Mouse (Mus musculus) left cerebral cortex, adult 2 months (tissue): ENCODE data around the gene Adsl. TPM values are rescaled to one million over a fixed set of nuclear protein-coding genes. Genes with fewer than 3 reads are reported as not detected.

ENCODE experiments used
- DNase-seq, 2 experiments: peaks; one replicate each; pipeline ENCODE4 v3.0.0; 2021 to 2022; ENCODE audit warnings: low spot score in 2 of 2, mixed read lengths in 1 of 2; ENCODE audit errors: extremely low spot score in 1 of 2
- H3K27ac ChIP-seq: fragments of 200-600 bp; 2 replicates; pipeline ENCODE4 v1.8.1; 2022
- H3K4me3 ChIP-seq: fragments of 200-600 bp; 2 replicates; pipeline ENCODE4 v1.8.1; 2022
- CTCF ChIP-seq: fragments of 200-600 bp; IDR thresholded peaks from 2 replicates; pipeline ENCODE4 v1.8.1; 2022; ENCODE audit warnings: antibody characterized with exemption, mild to moderate bottlenecking, moderate library complexity
- intact Hi-C: fragments of 180-260 bp; cut with DNase I; formaldehyde crosslinking; loops from one replicate; pipeline ENCODE4 v1.15.1; 2025
- microRNA-seq, 2 experiments: library from miRNA; unstranded; fragments of <30 nt; microRNA quantifications; one replicate each; pipeline ENCODE4 v1.2.0; 2021
- total RNA-seq, 2 experiments: library from RNA; stranded (reverse); gene quantifications; 2 replicates each; pipeline ENCODE4 v1.2.3; 2021

Adsl gene
- total RNA-seq, 2 experiments from 2014 or later: 26.3 to 27.8 TPM

- H3K27ac ChIP-seq: no peak overlapping the region
- DNase-seq: no peak
- no peak overlapping the region for H3K4me3 ChIP-seq
- intact Hi-C loops: no loop called here
- TF ChIP-seq CTCF: no peak
These were observed 64.9 kb downstream of the Adsl start for GRCm38 (mm10) chr15:81013186-81013585.

- no peak for DNase-seq
- no peak for TF ChIP-seq CTCF
- intact Hi-C loops: no loop called here
- H3K4me3 ChIP-seq: no peak overlapping the region
- peak overlapping the region; percentile 37; the same call in 1 of the 2 replicates for H3K27ac ChIP-seq
These were observed 66.9 kb downstream of the Adsl start for GRCm38 (mm10) chr15:81015068-81015744.

- no peak for TF ChIP-seq CTCF
- Histone ChIP-seq H3K27ac (peak overlapping the region; percentile 53; the same call in 1 of the 2 replicates), H3K4me3 (no peak overlapping the region)
- no peak for DNase-seq
- intact Hi-C loops: no loop called here
These were observed 68.2 kb downstream of the Adsl start for GRCm38 (mm10) chr15:81016488-81016887.

GRCm38 (mm10) chr15:81017308-81017707, 69.0 kb downstream of the Adsl start:
- Histone ChIP-seq H3K27ac (no peak overlapping the region), H3K4me3 (no peak overlapping the region)
- intact Hi-C loops: no loop called here
- DNase-seq: no peak
- no peak for TF ChIP-seq CTCF

Small RNAs within 50 kb of the gene (microRNA-seq; reads per million reads assigned to microRNA genes)
- 17.3 to 17.9 reads per million in 2 experiments for gene Mir5113

Other genes with a start within 250 kb of the Adsl start
- 100 to 1,000 TPM; 118 to 120 TPM for gene Tnrc6b, start 237.2 kb upstream of the Adsl start, total RNA-seq
- 100 to 1,000 TPM in 1 of 2 experiments, 10 to 100 TPM in 1; 93.0 to 112 TPM for gene Sgsm3, start 29.3 kb downstream of the Adsl start, total RNA-seq
- gene Mrtfa, start 242.3 kb downstream of the Adsl start, total RNA-seq: 10 to 100 TPM; 71.2 to 75.8 TPM